8 mouse cellular contexts compared by ENCODE assay signal in genomic region chr17:30005103-30005443, GRCm38 (mm10). TPM values are rescaled to one million over a fixed set of nuclear protein-coding genes. Genes with fewer than 3 reads are reported as not detected.
DNase-seq lines count a peak whose midpoint lies in the region; ATAC-seq lines count a peak whose summit lies in the region.

No protein-coding gene starts in this region.

- peak overlapping the region; percentile 100 for H3K9ac ChIP-seq in liver, embryonic 12.5 days

- peak overlapping the region; percentile 90 for H3K4me2 ChIP-seq in liver, embryonic 12.5 days

- DNase-seq in frontal cortex, adult 2 months (ENCODE audit: extremely low spot score in 1 of 2, low spot score in 1 of 2): no peak
- peak; percentile 82 for DNase-seq in thymus, postnatal 14 days
- DNase-seq in thymus, postnatal 36 days: no peak
- DNase-seq in adrenal gland, postnatal 10 days: no peak
- no peak for DNase-seq in cerebellum, postnatal 14 days
- no peak for DNase-seq in layer of hippocampus, adult 8-10 months (ENCODE audit: low spot score in 2 of 2)

- no peaks in the 10 kb centered on the region for H3K9me3 ChIP-seq in liver, embryonic 12.5 days (replicated peaks)

- peaks cover 48% of the 10 kb centered on the region for H3K4me1 ChIP-seq in liver, embryonic 12.5 days

- H3K27ac ChIP-seq in liver, embryonic 12.5 days: peak overlapping the region; percentile 99

- H3K36me3 ChIP-seq in liver, embryonic 12.5 days: peaks cover 5% of the 10 kb centered on the region

- 2% methylated on average over 36 of the region's 47 CpGs for WGBS in liver, embryonic 12.5 days (ENCODE audit: insufficient replicate concordance)

- ATAC-seq in frontal cortex, adult (ENCODE audit: low TSS enrichment): peak; percentile 9; the same call in 1 of the 2 replicates
- peak; percentile 13 for ATAC-seq in liver, embryonic 12.5 days

- H3K4me3 ChIP-seq in liver, embryonic 12.5 days: peak overlapping the region; percentile 100

- H3K27me3 ChIP-seq in liver, embryonic 12.5 days (replicated peaks): no peaks in the 10 kb centered on the region

RNA-seq across cellular contexts. Expression of gene Zfand3, which starts 0.5 kb away (rescaled TPM):
- polyA plus RNA-seq in frontal cortex, adult 2 months (2012; rRNA removed): 99.4 and 100 TPM in 2 replicates
- polyA plus RNA-seq in liver, embryonic 12.5 days (2016; fragmentation: Nextera tagmentation; extraction: Ambion mirVana): 18.8 and 19.9 TPM in 2 replicates
- 100 to 1,000 TPM; 110 to 117 TPM for total RNA-seq in adrenal gland, postnatal 10 days (2021)
- total RNA-seq in layer of hippocampus, adult 8-10 months (2022): 100 to 1,000 TPM; 100 to 122 (median 109) TPM

RNA-seq across cellular contexts. Expression of gene Mdga1, which starts 35.2 kb away (rescaled TPM):
- polyA plus RNA-seq in frontal cortex, adult 2 months (2012; rRNA removed): 26.7 and 28.2 TPM in 2 replicates
- polyA plus RNA-seq in liver, embryonic 12.5 days (2016; fragmentation: Nextera tagmentation; extraction: Ambion mirVana): 1.7 TPM in 2 replicates
- total RNA-seq in adrenal gland, postnatal 10 days (2021): 1 to 10 TPM; 3.1 to 4.2 TPM
- 10 to 100 TPM; 51.9 to 62.7 (median 57.1) TPM for total RNA-seq in layer of hippocampus, adult 8-10 months (2022)

Comparison
In these comparisons a context has a peak if more than half of its experiments do, and no peak if none do; other contexts are left out.
1. RNA of gene Mdga1, which starts 35.2 kb away (total RNA-seq): 51.9 to 62.7 TPM in layer of hippocampus, adult 8-10 months; 3.1 to 4.2 TPM in adrenal gland, postnatal 10 days; every median in the first group is over 10 times any median in the second.